Mouse (Mus musculus) megakaryocyte-erythroid progenitor cell, adult 5-6 weeks (primary cell): ENCODE data around the gene Zfp317. TPM values are rescaled to one million over a fixed set of nuclear protein-coding genes. Genes with fewer than 3 reads are reported as not detected.
A peak's percentile ranks its signal among the peaks of the same experiment; 100 is the strongest.
"Not testable (repeated sequence)": the region's sequence is repeated elsewhere in the genome, so short reads cannot be mapped to it uniquely, and the experiment has no call there.

Experiments
- ATAC-seq: replicated peaks from 2 replicates; pipeline ENCODE4 v1.8.0; 2016; ENCODE audit warnings: mild to moderate bottlenecking, inconsistent platforms; ENCODE audit not compliant: severe bottlenecking, poor library complexity, low FRiP score, low TSS enrichment
- total RNA-seq, 2 experiments: library from RNA; stranded (forward) in 1 of 2; stranded (reverse) in 1 of 2; fragments of 200-1000, 215-1000 nt in 1 of 2; fragments of >200 nt in 1 of 2; fragmentation: Nextera tagmentation in 1 of 2; gene quantifications; 2 replicates each; pipeline ENCODE4 v1.2.3; 2014 to 2017

The Zfp317 gene
- total RNA-seq (2014; fragmentation: Nextera tagmentation) = 31.6 and 34.7 TPM in 2 replicates
- 25.7 and 34.5 TPM in 2 replicates for total RNA-seq (2017)

DNA sequence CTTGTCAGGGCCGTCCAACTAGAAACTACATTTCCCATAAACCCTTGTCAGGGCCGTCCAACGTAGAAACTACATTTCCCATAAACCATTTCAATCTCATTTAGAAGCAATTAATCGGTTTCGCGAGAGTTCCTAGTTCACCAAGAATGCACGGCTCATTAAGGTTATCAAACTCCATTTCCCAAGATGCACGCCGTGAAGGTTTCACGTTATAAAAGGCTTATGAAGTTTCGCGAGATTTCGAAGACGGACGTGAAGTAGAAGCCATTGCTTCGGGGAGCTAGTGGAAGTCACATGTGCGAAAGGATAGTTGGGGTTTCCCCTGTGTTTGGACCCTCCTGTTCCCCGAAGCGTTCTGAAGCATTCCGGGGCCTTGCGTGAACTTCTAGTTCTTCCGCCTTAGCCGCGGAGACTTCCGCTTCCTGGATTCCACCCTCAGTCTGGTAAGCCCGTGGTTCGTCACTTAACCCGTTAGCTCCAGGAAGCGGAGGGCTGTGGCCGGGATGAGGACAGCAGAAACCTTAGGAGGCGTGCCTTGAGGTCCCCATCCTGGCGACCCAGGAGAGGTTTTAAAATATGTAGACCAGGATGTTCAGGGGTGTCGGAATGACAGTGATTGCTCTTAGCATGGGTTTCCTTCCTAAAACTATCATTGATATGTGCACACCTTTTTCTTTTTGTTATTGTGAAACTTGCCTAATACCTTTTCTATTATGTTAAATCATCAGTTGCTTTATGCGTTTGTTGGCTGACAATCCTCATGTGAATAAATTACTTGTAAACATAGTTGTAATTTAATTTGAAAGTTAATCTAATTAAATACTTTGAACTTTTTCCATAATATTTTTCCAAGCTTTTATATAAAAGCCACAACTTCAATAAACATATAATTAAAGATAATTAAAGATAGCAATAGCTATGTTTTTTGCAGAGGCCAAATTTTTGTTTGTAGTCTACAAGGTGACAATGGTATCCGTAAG is at the start of gene Zfp317:
TSS of gene Zfp317 (plus strand) at position 260 of the 980 bp plus-strand sequence.
- peak; percentile 99 for ATAC-seq

DNA sequence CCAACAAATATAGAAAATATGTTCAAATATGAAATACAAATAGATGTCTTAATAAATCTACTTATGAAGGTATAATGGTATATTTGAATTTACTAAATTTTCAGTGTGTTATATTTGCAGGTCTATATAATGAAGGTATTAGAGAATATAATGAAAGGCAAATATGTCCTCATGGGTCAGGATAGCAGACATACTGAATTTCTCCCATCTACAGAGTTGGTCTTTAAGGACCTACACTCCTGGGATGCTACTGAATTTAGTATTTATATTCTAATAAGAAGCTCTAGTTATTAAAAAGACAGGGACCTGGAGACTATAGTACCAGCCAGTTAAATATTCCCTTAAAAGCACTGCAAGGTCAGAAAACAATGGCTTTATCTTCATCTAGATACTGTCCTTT is 39.6 kb upstream of the Zfp317 start, which contains the start of gene Olfr855:
TSS of gene Olfr855 (plus strand) at position 301 of the 400 bp plus-strand sequence.
- no peak for ATAC-seq

DNA sequence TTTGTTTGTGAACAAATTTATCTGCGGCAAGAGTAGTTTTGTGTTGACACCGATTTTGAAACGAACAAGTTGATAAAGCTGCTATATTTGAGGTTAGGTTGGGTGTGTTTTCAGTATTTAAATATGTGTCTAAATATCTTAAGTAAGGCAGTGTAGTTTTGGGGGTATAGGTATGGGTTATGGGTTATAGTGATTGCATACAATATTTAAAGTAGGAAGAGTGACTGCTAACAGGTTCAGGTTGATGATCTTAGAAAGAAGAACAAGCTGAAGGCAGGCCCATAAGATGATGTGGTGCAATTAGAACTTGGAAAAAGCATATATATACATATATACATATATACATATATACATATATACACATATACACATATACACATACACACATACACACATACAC is 605 bp upstream of the Zfp317 start:
- no peak for ATAC-seq

DNA sequence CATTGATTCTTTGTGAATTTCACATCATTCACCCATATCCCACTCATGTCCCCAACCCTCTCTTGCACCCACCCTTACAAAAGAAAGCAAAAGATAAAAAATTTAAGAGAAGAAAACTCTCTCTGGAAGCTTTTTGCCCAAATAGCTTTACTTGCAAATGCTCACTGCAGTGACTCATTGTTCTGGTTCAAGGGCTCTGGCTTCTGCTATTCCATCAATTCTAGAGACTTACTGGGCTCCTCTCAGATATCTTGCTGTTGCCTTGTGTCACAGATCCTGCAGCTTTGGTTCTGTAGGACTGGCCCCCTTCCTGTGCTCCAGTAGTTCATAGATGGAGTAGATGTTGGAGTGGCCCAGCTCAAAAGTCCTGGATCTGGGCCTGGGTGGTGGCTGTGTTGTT is 7.7 kb downstream of the Zfp317 start:
- ATAC-seq = no peak

DNA sequence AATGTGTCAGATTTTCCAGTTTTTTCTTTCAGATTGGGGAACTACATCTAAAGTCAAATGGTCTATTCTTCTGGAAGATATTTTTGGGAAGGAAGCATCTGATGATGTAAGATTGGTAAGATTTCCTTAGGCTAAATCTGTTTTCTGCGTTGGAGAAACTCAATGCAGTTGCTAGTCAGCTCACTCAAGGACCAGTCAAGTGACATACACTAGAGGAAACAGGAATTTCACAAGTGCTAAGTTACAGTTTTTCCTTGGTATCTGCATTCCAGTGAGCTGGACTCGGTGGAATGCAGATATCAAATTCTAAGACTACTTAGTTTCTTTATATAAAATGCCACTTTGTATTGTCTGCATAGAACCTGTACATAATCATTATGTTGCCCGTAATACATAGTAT is 23.3 kb downstream of the Zfp317 start:
- ATAC-seq = no peak

DNA sequence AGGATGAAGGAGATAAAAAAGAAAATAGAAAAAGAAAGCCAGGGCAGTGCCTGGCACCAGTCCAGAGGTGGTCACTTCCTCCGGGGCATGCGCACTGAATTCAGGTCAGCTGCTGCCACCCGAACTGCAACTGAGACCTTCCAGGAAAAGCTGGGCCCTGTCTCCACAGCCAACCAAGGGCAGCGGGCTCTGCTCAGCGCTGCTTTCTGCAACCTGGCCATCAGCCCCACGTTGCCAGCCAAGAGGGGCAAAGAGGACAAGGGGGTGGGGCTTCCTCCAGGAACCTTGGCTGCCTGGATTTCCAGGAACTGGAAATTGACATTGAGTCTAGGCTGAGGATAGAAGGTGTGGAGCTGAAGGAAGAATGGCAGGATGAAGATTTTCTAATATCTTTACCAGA is 68.4 kb downstream of the Zfp317 start:
- ATAC-seq = no peak

DNA sequence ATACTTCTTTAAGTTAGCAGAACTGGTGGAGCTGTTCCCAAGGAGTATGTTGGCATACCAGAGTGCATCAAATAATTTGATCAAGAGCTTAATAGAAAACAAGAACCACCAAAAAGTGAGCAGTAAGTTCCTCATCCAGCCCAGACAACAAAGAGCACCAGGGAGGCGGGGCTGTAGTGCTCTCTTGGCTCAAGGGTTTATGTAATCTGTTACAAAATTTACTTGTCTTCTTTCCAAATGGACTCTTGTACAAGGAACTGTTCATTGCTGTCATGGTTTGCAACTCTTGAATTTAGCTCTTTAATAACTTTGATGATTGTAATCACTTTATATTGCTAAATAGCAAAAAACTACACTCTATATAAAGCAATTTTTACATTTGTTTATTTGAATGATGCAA is 69.5 kb downstream of the Zfp317 start:
- ATAC-seq = no peak

DNA sequence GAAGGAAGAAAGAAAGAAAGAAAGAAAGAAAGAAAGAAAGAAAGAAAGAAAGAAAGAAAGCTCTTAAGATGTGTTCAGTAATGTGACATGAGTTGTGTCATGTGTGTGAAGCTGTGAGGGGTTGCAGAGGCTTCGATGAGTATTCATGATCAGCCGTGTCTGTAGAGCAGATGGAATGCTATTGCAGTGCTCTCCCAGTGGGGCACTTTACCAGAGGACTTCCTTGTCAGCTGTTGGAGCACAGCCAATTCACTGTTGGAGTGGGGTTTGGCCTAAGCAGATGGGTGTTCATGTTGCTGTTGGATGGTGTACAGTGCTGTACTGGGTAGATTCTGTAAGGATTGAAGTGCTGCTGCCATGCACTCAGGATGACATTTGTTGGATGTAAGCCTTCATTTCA is 70.5 kb downstream of the Zfp317 start:
- ATAC-seq = no peak

DNA sequence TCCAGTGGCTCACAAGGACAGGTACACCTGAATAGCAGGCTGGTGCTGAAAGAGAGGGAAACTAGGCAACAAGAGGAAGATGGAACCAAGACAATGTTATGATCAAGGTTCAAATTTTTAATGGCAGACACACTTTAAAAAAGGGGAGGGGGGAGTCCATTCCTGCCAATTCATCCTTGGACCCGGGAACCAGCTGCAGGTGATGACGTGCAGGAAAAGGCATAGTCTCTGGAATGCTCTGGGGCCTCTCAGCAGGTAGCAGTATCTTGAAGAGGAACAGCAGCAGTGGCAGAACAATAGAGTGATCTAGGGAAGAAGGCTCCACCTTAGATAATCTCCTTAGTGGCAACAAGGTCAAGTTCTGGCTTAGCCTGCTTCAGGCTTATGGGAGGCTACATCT is 72.4 kb downstream of the Zfp317 start:
- not testable (repeated sequence) for ATAC-seq

DNA sequence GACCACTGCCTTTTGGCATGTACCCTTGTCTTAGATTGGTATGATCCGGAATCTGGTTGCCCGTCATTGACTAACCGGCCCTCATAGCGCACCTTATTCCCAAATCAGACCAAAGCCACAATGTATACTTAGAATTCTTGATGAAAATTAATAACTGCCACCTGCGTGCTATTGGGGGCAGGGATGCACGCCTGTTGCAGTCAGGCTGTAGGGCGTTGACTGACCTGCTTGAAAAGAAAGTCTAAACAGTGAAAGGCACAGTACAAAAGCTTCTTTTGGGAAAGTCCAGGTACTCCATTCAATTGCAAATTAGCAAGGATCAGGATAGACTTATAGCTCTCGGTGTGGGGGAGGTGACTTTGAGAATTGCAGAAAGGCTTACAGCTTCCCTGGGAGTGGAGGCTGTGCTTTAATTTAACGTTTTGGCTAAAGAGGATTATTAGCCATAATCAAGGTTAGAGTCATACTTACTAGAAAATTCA is 73.0 kb downstream of the Zfp317 start:
- ATAC-seq = not testable (repeated sequence)

Other genes with a start within 250 kb of the Zfp317 start
- gene Olfr847, start 243.4 kb upstream of the Zfp317 start, total RNA-seq (2014; fragmentation: Nextera tagmentation) = not detected in 2 replicates
- not detected in 2 replicates for gene Olfr847, start 243.4 kb upstream of the Zfp317 start, total RNA-seq (2017)
- gene Olfr849, start 181.8 kb upstream of the Zfp317 start, total RNA-seq (2014; fragmentation: Nextera tagmentation) = not detected in 2 replicates
- gene Olfr849, start 181.8 kb upstream of the Zfp317 start, total RNA-seq (2017) = not detected in 2 replicates
- not detected in 2 replicates for gene Olfr850, start 143.9 kb upstream of the Zfp317 start, total RNA-seq (2014; fragmentation: Nextera tagmentation)
- gene Olfr850, start 143.9 kb upstream of the Zfp317 start, total RNA-seq (2017) = not detected in 2 replicates
- not detected in 2 replicates for gene Olfr851, start 128.8 kb upstream of the Zfp317 start, total RNA-seq (2014; fragmentation: Nextera tagmentation)
- gene Olfr851, start 128.8 kb upstream of the Zfp317 start, total RNA-seq (2017) = not detected in 2 replicates
- gene Olfr853, start 81.0 kb upstream of the Zfp317 start, total RNA-seq (2014; fragmentation: Nextera tagmentation) = not detected in 2 replicates
- not detected in 2 replicates for gene Olfr853, start 81.0 kb upstream of the Zfp317 start, total RNA-seq (2017)
- not detected in 2 replicates for gene Olfr854, start 54.7 kb upstream of the Zfp317 start, total RNA-seq (2014; fragmentation: Nextera tagmentation)
- not detected in 2 replicates for gene Olfr854, start 54.7 kb upstream of the Zfp317 start, total RNA-seq (2017)
- not detected in 2 replicates for gene Olfr855, start 39.5 kb upstream of the Zfp317 start, total RNA-seq (2014; fragmentation: Nextera tagmentation)
- gene Olfr855, start 39.5 kb upstream of the Zfp317 start, total RNA-seq (2017) = not detected in 2 replicates
- not detected in 2 replicates for gene Olfr857, start 87.3 kb downstream of the Zfp317 start, total RNA-seq (2014; fragmentation: Nextera tagmentation)
- not detected in 2 replicates for gene Olfr857, start 87.3 kb downstream of the Zfp317 start, total RNA-seq (2017)
- gene Olfr58, start 158.2 kb downstream of the Zfp317 start, total RNA-seq (2014; fragmentation: Nextera tagmentation) = not detected in 2 replicates
- gene Olfr58, start 158.2 kb downstream of the Zfp317 start, total RNA-seq (2017) = not detected in 2 replicates
- not detected in 2 replicates for gene Olfr859, start 182.8 kb downstream of the Zfp317 start, total RNA-seq (2014; fragmentation: Nextera tagmentation)
- not detected in 2 replicates for gene Olfr859, start 182.8 kb downstream of the Zfp317 start, total RNA-seq (2017)
- gene Olfr860, start 227.6 kb downstream of the Zfp317 start, total RNA-seq (2014; fragmentation: Nextera tagmentation) = not detected in 2 replicates
- gene Olfr860, start 227.6 kb downstream of the Zfp317 start, total RNA-seq (2017) = not detected in 2 replicates